ENCODE assay signal across 15 mouse cellular contexts in the genomic region with DNA sequence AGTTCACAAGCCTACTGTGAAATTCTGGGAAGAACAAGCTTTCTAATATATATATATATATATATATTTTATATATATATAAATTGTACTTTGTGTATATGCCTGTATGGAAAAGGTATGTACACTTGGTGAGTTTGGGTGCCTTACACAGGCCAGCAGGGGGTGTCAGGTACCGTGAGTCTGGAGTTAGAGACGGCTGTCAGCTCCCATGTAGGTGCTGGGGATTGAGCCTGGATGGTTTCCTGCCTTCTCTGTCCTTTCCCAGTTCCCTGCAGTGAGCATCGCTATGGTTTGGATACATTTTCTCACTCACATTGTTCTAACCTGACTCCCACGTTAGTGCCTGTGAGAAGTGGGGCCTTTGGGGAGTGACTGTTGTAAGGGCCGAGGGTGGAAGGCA.
"Had no signal": no experiment of that assay in that cellular context is flagged by ENCODE, and none has a peak within 500 bp of the region (broad histone marks: within the 10 kb centered on the region; RNA-seq: fewer than 3 reads in every experiment).

No protein-coding gene starts in this region.

- H3K4me3 ChIP-seq: left cerebral cortex, adult 2 months; limb, embryonic 15.5 days; megakaryocyte, embryonic 14.5 days; midbrain, embryonic 13.5 days; neural tube, embryonic 12.5 days had no signal

- H3K27ac ChIP-seq: left cerebral cortex, adult 2 months; limb, embryonic 15.5 days; liver, embryonic 14.5 days; midbrain, embryonic 13.5 days; neural tube, embryonic 12.5 days had no signal

- DNase-seq: kidney, adult 9 months; kidney, postnatal 10 days; kidney, postnatal 4 days; lung, adult 18-20 months; lung, postnatal 10 days; lung, postnatal 4 days; thymus, adult 2 months; thymus, postnatal 25 days had no signal

- H3K36me3 ChIP-seq: limb, embryonic 15.5 days; midbrain, embryonic 13.5 days; neural tube, embryonic 12.5 days had no signal

- H3K9me3 ChIP-seq: limb, embryonic 15.5 days; megakaryocyte, embryonic 14.5 days; midbrain, embryonic 13.5 days; neural tube, embryonic 12.5 days had no signal

- H3K4me2 ChIP-seq: limb, embryonic 15.5 days; midbrain, embryonic 13.5 days; neural tube, embryonic 12.5 days had no signal

- ATAC-seq: intestine, postnatal 0 days; midbrain, embryonic 13.5 days had no signal

- H3K4me1 ChIP-seq: limb, embryonic 15.5 days; megakaryocyte, embryonic 14.5 days had no signal

- H3K27me3 ChIP-seq: limb, embryonic 15.5 days; megakaryocyte, embryonic 14.5 days; midbrain, embryonic 13.5 days; neural tube, embryonic 12.5 days had no signal

- H3K9ac ChIP-seq: limb, embryonic 15.5 days; liver, embryonic 14.5 days; midbrain, embryonic 13.5 days; neural tube, embryonic 12.5 days had no signal
